Mouse (Mus musculus) forebrain, embryonic 11.5 days (tissue): ENCODE data around the gene Pheta1. TPM values are rescaled to one million over a fixed set of nuclear protein-coding genes. Genes with fewer than 3 reads are reported as not detected.
A peak's percentile ranks its signal among the peaks of the same experiment; 100 is the strongest.

ENCODE experiments used
- ATAC-seq: fragments of 200-750 bp; cut with Nextera tagmentation; replicated peaks from 2 replicates; pipeline ENCODE4 v1.8.0; 2017; ENCODE audit warnings: moderate TSS enrichment; ENCODE audit not compliant: low FRiP score
- DNase-seq: peaks from one replicate; pipeline ENCODE4 v3.0.0-alpha.2; 2017; ENCODE audit warnings: low spot score
- H3K27ac ChIP-seq: fragments of 300-500 bp; sonication (generic); 2 replicates; pipeline ENCODE4 v1.5.1; 2014; ENCODE audit warnings: low read depth, low read length
- H3K27me3 ChIP-seq: fragments of 300-500 bp; sonication (generic); 2 replicates; pipeline ENCODE4 v1.6.1; 2014; ENCODE audit warnings: mild to moderate bottlenecking, low read length, mixed read lengths; ENCODE audit not compliant: control insufficient read depth, insufficient read depth
- H3K36me3 ChIP-seq: fragments of 300-500 bp; sonication (generic); 2 replicates; pipeline ENCODE4 v1.6.1; 2014; ENCODE audit warnings: mild to moderate bottlenecking, low read length, moderate library complexity, mixed read lengths; ENCODE audit not compliant: control insufficient read depth, insufficient read depth
- H3K4me1 ChIP-seq: fragments of 300-500 bp; sonication (generic); replicated peaks from 2 replicates; pipeline ENCODE4 v1.6.1; 2014; ENCODE audit warnings: low read length, mixed read lengths; ENCODE audit not compliant: control insufficient read depth, insufficient read depth
- H3K4me2 ChIP-seq: fragments of 300-500 bp; sonication (generic); 2 replicates; pipeline ENCODE4 v1.6.1; 2014; ENCODE audit warnings: low read depth, mild to moderate bottlenecking, low read length, moderate library complexity, mixed read lengths; ENCODE audit not compliant: severe bottlenecking
- H3K4me3 ChIP-seq: fragments of 300-500 bp; sonication (generic); 2 replicates; pipeline ENCODE4 v1.5.1; 2014; ENCODE audit warnings: low read depth, low read length
- H3K9ac ChIP-seq: fragments of 300-500 bp; sonication (generic); 2 replicates; pipeline ENCODE4 v1.6.1; 2014; ENCODE audit warnings: low read length
- H3K9me3 ChIP-seq: fragments of 300-500 bp; sonication (generic); 2 replicates; pipeline ENCODE4 v1.6.1; 2016; ENCODE audit warnings: low read length, mixed read lengths; ENCODE audit not compliant: control insufficient read depth
- WGBS: fragments of 180-500 bp; shearing (Covaris S2); extraction: QIAGEN DNeasy Blood & Tissue Kit; methylation state at CpG from one replicate; pipeline ENCODE4 v1.1.7; 2014; 5-methylcytosine and 5-hydroxymethylcytosine counted together
- polyA plus RNA-seq: library from polyadenylated mRNA; unstranded; fragments of >200 nt; fragmentation: Nextera tagmentation; extraction: Ambion mirVana; gene quantifications from 2 replicates; pipeline ENCODE4 v1.2.1, GENCODE M21; 2014

Gene Pheta1
- polyA plus RNA-seq, 1 experiment from 2014 or later: 35.7 TPM

DNA sequence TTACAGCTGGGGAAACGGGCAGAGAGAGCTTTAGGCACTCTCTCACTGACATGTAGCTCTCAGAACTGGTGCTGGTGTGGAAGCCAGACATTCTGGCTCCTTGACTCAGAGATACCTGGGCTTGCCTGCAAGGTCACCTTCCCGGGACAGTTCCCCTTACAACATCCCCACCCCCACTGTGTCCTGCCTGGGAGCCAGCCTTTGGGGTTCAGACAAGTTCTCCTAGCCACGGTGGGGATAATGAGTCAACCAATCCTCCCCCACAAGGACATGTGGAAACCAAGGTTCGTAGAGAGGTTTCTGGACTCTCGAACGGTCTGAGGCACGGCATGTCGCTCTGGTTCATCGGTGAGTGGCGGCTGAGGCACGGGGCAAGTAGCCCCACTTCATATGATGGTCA lies 8.0 kb downstream of the Pheta1 start:
- no peaks in the 10 kb centered on the region; the same call in 1 of the 2 replicates for H3K9me3 ChIP-seq
- H3K36me3 ChIP-seq: peaks cover 11% of the 10 kb centered on the region; the same call in 1 of the 2 replicates
- WGBS: 90% methylated on average over 11 of the region's 11 CpGs
- DNase-seq (no peak), ATAC-seq (no peak)
- no peak overlapping the region for H3K4me2 ChIP-seq
- 0 out of 2 replicates have a peak, but pooled peaks cover 4% of the 10 kb centered on the region for H3K4me1 ChIP-seq
- no peak overlapping the region for H3K27ac ChIP-seq
- no peak overlapping the region for H3K4me3 ChIP-seq
- no peak overlapping the region for H3K9ac ChIP-seq
- no peaks in the 10 kb centered on the region for H3K27me3 ChIP-seq

DNA sequence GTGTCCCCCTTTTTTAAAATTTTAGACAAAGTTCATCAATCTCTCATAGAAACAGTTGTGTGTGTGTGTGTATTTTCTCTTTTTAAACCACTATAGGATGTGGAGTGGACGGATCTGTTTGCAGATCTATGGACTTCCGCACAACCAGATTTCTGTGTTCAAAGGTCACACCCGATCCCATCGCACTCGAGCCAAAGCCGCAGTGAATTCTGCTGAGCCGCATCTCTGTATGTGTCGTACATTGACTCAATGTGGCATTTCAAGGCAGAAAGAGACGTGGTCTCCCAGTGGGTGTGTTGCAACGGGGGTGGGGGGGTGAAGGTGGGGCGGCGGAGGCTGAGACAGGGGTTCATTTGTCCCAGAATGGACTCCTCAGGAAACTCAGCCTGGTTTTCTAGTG lies 9.6 kb downstream of the Pheta1 start:
- WGBS: 91% methylated on average over 12 of the region's 12 CpGs
- Histone ChIP-seq H3K4me2 (no peak overlapping the region), H3K4me3 (no peak overlapping the region), H3K27ac (no peak overlapping the region), H3K4me1 (0 out of 2 replicates have a peak, but pooled peaks cover 4% of the 10 kb centered on the region), H3K36me3 (no peaks in the 10 kb centered on the region; the same call in 1 of the 2 replicates), H3K27me3 (no peaks in the 10 kb centered on the region), H3K9ac (no peak overlapping the region), H3K9me3 (no peaks in the 10 kb centered on the region; the same call in 1 of the 2 replicates)
- no peak for DNase-seq
- no peak for ATAC-seq

DNA sequence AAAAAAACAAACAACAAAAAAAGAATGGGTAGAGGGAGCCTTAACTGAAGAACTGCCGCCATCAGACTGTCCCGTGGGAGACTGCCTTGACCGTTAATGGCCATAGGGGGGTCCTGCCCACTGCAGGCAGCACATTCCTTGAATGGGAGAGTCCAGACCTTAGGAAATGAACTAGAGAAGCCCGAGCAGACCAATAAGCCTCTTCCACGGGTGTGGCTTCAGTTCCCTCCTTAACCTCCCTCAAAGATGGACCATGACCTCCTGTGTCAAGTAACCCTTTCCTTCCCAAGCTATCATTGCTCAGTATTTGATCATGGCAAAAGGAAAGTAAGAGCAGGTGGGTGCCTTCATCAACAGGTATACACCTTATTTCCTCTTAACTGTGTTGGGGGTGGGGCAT lies 13.2 kb downstream of the Pheta1 start:
- Histone ChIP-seq H3K4me1 (no peaks in the 10 kb centered on the region), H3K36me3 (no peaks in the 10 kb centered on the region; the same call in 1 of the 2 replicates), H3K27me3 (no peaks in the 10 kb centered on the region), H3K9me3 (no peaks in the 10 kb centered on the region; the same call in 1 of the 2 replicates), H3K27ac (no peak overlapping the region), H3K9ac (no peak overlapping the region), H3K4me2 (no peak overlapping the region), H3K4me3 (no peak overlapping the region)
- ATAC-seq (no peak), DNase-seq (no peak)
- 66% methylated on average over 5 of the region's 5 CpGs for WGBS

DNA sequence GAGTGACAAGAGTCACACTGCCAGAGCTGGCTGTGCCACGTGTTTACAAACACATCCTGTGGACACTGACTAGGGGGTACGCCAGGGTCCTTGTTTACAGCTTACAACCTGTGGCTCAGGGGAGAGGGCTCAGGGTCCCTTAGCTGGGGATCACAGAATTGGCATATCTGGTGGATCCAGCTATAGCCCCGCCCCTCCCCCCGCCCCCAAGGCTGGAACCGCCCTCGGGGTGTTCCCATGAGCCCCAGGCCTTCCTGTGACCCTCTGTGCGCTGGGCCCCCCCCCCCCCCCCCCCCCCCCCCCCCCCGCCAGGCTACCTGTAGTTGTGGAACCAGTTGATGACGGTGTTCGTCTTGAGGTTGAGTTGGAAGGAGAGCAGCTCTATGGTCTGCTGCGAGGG lies 15.5 kb downstream of the Pheta1 start:
- Histone ChIP-seq H3K27me3 (no peaks in the 10 kb centered on the region), H3K4me2 (0 out of 2 replicates have a peak overlapping the region, but pooled peaks have one; percentile 22), H3K27ac (no peak overlapping the region), H3K4me1 (no peaks in the 10 kb centered on the region), H3K36me3 (no peaks in the 10 kb centered on the region; the same call in 1 of the 2 replicates), H3K4me3 (no peak overlapping the region), H3K9me3 (no peaks in the 10 kb centered on the region; the same call in 1 of the 2 replicates), H3K9ac (no peak overlapping the region)
- DNase-seq: no peak
- no peak for ATAC-seq
- 10% methylated on average over 6 of the region's 11 CpGs for WGBS

DNA sequence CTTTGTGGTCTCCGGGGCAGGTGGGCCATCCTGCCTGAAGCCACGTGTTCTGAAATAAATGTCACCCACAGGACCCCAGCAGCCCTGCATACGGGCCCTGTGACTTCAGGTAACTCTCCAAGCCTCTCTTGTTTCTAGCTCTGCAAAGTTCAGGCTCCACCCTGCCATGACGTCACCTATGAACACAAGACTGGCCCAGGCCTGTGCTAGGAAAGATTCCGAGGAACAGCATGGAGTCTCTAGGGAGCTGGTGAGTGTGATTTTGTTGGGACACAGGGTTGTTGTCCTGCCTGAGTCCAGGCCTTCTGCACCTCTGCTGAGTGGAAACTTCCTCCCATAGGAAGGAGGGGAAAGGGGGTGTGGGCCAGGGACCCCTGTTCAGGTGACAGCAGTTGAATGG lies 19.2 kb downstream of the Pheta1 start:
- Histone ChIP-seq H3K4me3 (no peak overlapping the region), H3K36me3 (no peaks in the 10 kb centered on the region), H3K4me1 (no peaks in the 10 kb centered on the region), H3K9ac (no peak overlapping the region), H3K27ac (no peak overlapping the region), H3K4me2 (no peak overlapping the region), H3K27me3 (no peaks in the 10 kb centered on the region), H3K9me3 (no peaks in the 10 kb centered on the region)
- ATAC-seq (no peak), DNase-seq (no peak)
- WGBS: 70% methylated on average over 5 of the region's 5 CpGs

DNA sequence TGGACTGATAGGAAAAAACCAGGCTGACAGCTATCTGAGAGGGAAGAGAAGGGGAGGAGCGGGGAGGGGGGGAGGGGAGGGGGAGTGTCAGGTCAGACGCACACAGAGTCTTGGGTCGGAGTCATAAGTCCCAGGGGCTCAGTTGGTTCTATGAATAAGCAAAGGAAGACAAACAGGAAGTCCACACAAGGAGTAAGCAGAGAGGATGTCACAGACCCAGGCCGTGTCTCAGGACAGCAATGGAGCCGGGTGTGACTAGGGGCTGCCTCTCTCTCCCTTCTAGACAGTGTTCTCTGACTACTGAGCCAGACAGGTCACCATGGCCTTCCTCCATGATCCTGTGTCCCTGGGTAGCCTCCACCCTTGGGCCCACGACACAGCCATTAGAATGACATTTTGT lies 22.0 kb downstream of the Pheta1 start:
- Histone ChIP-seq H3K27me3 (no peaks in the 10 kb centered on the region), H3K4me2 (no peak overlapping the region), H3K4me3 (no peak overlapping the region), H3K27ac (no peak overlapping the region), H3K9me3 (no peaks in the 10 kb centered on the region), H3K4me1 (no peaks in the 10 kb centered on the region), H3K36me3 (no peaks in the 10 kb centered on the region), H3K9ac (no peak overlapping the region)
- DNase-seq (no peak), ATAC-seq (no peak)
- 88% methylated on average over 5 of the region's 6 CpGs for WGBS

DNA sequence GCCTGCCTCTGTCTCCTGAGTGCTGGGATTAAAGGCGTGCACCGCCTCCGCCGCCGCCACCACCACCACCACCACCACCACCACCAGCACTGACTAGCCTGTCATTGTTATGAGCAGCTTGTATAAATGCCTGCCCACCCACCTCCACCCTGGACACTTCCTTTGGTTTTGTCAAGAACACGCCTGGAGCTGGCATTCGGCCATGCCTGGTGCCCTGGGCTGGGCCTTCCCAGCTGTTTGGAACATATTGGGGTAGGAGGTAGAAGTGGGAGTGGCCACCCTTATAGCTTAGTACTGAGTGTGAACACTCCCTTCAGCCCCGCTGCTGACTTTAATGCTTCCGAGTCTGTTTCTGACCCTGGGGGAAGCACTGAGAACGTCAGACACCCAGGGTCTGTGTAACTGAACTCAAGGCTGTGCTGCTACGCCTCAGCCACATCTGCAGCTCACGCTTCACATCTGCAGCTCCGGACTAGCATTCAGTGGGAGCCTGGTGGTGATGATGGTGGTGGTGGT lies 22.8 kb downstream of the Pheta1 start:
- Histone ChIP-seq H3K4me1 (no peaks in the 10 kb centered on the region), H3K27me3 (no peaks in the 10 kb centered on the region), H3K4me3 (no peak overlapping the region), H3K27ac (no peak overlapping the region), H3K36me3 (peaks cover 3% of the 10 kb centered on the region; the same call in 1 of the 2 replicates), H3K4me2 (no peak overlapping the region), H3K9ac (no peak overlapping the region), H3K9me3 (no peaks in the 10 kb centered on the region)
- no peak for DNase-seq
- 89% methylated on average over 13 of the region's 13 CpGs for WGBS
- ATAC-seq: no peak

DNA sequence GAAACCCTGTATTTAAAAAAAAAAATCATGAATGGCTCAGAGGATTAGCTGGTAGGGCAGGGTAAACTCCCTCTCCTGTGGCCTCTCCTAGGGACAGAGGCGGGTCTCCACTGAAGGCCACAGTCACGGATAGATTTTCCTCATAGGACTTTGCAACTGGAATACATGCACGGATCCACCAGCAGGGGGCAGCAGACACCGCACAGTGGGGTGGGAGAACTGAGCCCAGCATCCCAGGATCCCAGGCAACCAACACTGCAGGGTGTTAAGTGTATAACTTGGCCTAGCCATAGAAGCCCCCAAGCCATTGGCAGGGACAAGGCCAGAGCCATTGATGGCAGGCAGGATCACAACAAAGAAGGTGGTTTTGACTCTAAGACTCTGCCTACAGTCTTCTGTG lies 23.4 kb downstream of the Pheta1 start:
- peak; percentile 42; the same call in 1 of the 2 replicates for ATAC-seq
- peak; percentile 94 for DNase-seq
- Histone ChIP-seq H3K9me3 (no peaks in the 10 kb centered on the region), H3K4me2 (no peak overlapping the region), H3K27me3 (no peaks in the 10 kb centered on the region), H3K9ac (no peak overlapping the region), H3K36me3 (peaks cover 3% of the 10 kb centered on the region; the same call in 1 of the 2 replicates), H3K27ac (no peak overlapping the region), H3K4me1 (no peaks in the 10 kb centered on the region), H3K4me3 (no peak overlapping the region)
- 8% methylated on average over 4 of the region's 4 CpGs for WGBS

DNA sequence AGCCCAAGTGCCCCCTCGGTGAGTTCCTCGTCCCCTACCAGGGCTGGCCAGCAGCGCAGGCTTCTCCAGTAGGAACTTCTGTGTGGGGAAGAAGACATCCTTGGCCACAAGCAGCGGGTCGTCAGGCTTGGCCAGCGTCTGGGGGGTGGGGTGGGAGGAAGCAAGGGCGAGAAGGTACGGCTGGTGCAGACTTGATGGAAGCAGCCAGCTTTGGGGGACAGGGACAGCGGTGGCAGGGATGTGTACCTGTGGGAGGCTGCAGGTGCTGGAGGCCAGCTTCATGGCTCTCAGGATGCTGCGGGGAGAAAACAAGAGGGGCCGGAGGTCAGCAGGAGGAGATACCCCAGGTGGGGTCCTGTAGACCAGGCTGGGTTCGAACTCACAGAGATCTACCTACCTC lies 26.3 kb downstream of the Pheta1 start:
- no peaks in the 10 kb centered on the region for H3K27me3 ChIP-seq
- H3K4me3 ChIP-seq: no peak overlapping the region
- no peak overlapping the region for H3K9ac ChIP-seq
- DNase-seq (no peak), ATAC-seq (no peak)
- no peaks in the 10 kb centered on the region; the same call in 1 of the 2 replicates for H3K9me3 ChIP-seq
- 88% methylated on average over 12 of the region's 12 CpGs for WGBS
- no peaks in the 10 kb centered on the region for H3K4me1 ChIP-seq
- peaks cover 3% of the 10 kb centered on the region; the same call in 1 of the 2 replicates for H3K36me3 ChIP-seq
- no peak overlapping the region for H3K4me2 ChIP-seq
- no peak overlapping the region for H3K27ac ChIP-seq
